Mouse (Mus musculus): ENCODE measurements around the gene Scamp3. TPM values are rescaled to one million over a fixed set of nuclear protein-coding genes. Genes with fewer than 3 reads are reported as not detected.

Scamp3 gene
- polyA plus RNA-seq, 1 experiment from 2014 or later = 98.9 TPM

- Histone ChIP-seq H3K36me3 (ENCODE audit: insufficient read depth) (peaks cover 48% of the 10 kb centered on the region), H3K4me2 (peak overlapping the region; percentile 96), H3K27ac (ENCODE audit: low read depth) (no peak overlapping the region), H3K9ac (peak overlapping the region; percentile 77), H3K27me3 (ENCODE audit: insufficient read depth, low read length) (no peaks in the 10 kb centered on the region), H3K4me1 (ENCODE audit: insufficient read depth) (0 out of 2 replicates have a peak, but pooled peaks cover 7% of the 10 kb centered on the region), H3K4me3 (ENCODE audit: low read depth, low read length) (peak overlapping the region; percentile 64), H3K9me3 (ENCODE audit: low read depth, low read length) (no peaks in the 10 kb centered on the region)
- ATAC-seq (ENCODE audit: insufficient read depth) (no peak), DNase-seq (no peak)
- 73% methylated on average over 6 of the region's 6 CpGs for WGBS
- no peak for TF ChIP-seq CTCF (IDR thresholded peaks at IDR 0.05; ENCODE audit: low read depth)
Observed at GRCm38 (mm10) chr3:89183959-89184315, 6.7 kb downstream of the Scamp3 start.

GRCm38 (mm10) chr3:89187197-89187596 is 9.9 kb downstream of the Scamp3 start:
- no peak for DNase-seq
- H3K36me3 ChIP-seq (ENCODE audit: insufficient read depth) = peaks cover 19% of the 10 kb centered on the region
- no peaks in the 10 kb centered on the region for H3K27me3 ChIP-seq (ENCODE audit: insufficient read depth, low read length)
- no peak overlapping the region for H3K27ac ChIP-seq (ENCODE audit: low read depth)
- TF ChIP-seq CTCF (IDR thresholded peaks at IDR 0.05; ENCODE audit: low read depth) = no peak
- 36% methylated on average over 23 of the region's 23 CpGs for WGBS
- no peak for ATAC-seq (ENCODE audit: insufficient read depth)
- H3K9ac ChIP-seq = no peak overlapping the region; the same call in 1 of the 2 replicates
- no peaks in the 10 kb centered on the region for H3K9me3 ChIP-seq (ENCODE audit: low read depth, low read length)
- no peak overlapping the region for H3K4me2 ChIP-seq
- H3K4me3 ChIP-seq (ENCODE audit: low read depth, low read length) = no peak overlapping the region
- H3K4me1 ChIP-seq (ENCODE audit: insufficient read depth) = 0 out of 2 replicates have a peak, but pooled peaks cover 7% of the 10 kb centered on the region

GRCm38 (mm10) chr3:89187690-89188477 is 10.6 kb downstream of the Scamp3 start:
- H3K4me3 ChIP-seq (ENCODE audit: low read depth, low read length) = no peak overlapping the region
- H3K4me2 ChIP-seq = no peak overlapping the region
- H3K27ac ChIP-seq (ENCODE audit: low read depth) = no peak overlapping the region
- no peaks in the 10 kb centered on the region for H3K9me3 ChIP-seq (ENCODE audit: low read depth, low read length)
- DNase-seq (no peak), ATAC-seq (ENCODE audit: insufficient read depth) (no peak)
- WGBS = 73% methylated on average over 18 of the region's 18 CpGs
- H3K27me3 ChIP-seq (ENCODE audit: insufficient read depth, low read length) = no peaks in the 10 kb centered on the region
- 0 out of 2 replicates have a peak, but pooled peaks cover 7% of the 10 kb centered on the region for H3K4me1 ChIP-seq (ENCODE audit: insufficient read depth)
- peaks cover 15% of the 10 kb centered on the region for H3K36me3 ChIP-seq (ENCODE audit: insufficient read depth)
- no peak overlapping the region for H3K9ac ChIP-seq
- TF ChIP-seq CTCF (IDR thresholded peaks at IDR 0.05; ENCODE audit: low read depth) = no peak

GRCm38 (mm10) chr3:89188478-89188875 is 11.2 kb downstream of the Scamp3 start:
- no peaks in the 10 kb centered on the region for H3K27me3 ChIP-seq (ENCODE audit: insufficient read depth, low read length)
- H3K9me3 ChIP-seq (ENCODE audit: low read depth, low read length) = no peaks in the 10 kb centered on the region
- no peak for ATAC-seq (ENCODE audit: insufficient read depth)
- no peak for DNase-seq
- H3K4me3 ChIP-seq (ENCODE audit: low read depth, low read length) = no peak overlapping the region
- H3K4me1 ChIP-seq (ENCODE audit: insufficient read depth) = 0 out of 2 replicates have a peak, but pooled peaks cover 7% of the 10 kb centered on the region
- no peak overlapping the region for H3K4me2 ChIP-seq
- 72% methylated on average over 12 of the region's 12 CpGs for WGBS
- H3K36me3 ChIP-seq (ENCODE audit: insufficient read depth) = peaks cover 15% of the 10 kb centered on the region
- no peak overlapping the region for H3K27ac ChIP-seq (ENCODE audit: low read depth)
- no peak overlapping the region for H3K9ac ChIP-seq
- no peak for TF ChIP-seq CTCF (IDR thresholded peaks at IDR 0.05; ENCODE audit: low read depth)

- no peak for ATAC-seq (ENCODE audit: insufficient read depth)
- no peak overlapping the region for H3K27ac ChIP-seq (ENCODE audit: low read depth)
- TF ChIP-seq CTCF (IDR thresholded peaks at IDR 0.05; ENCODE audit: low read depth) = no peak
- no peak for DNase-seq
- no peak overlapping the region for H3K9ac ChIP-seq
- no peak overlapping the region for H3K4me3 ChIP-seq (ENCODE audit: low read depth, low read length)
- peaks cover 15% of the 10 kb centered on the region for H3K36me3 ChIP-seq (ENCODE audit: insufficient read depth)
- no peaks in the 10 kb centered on the region for H3K27me3 ChIP-seq (ENCODE audit: insufficient read depth, low read length)
- no peaks in the 10 kb centered on the region for H3K9me3 ChIP-seq (ENCODE audit: low read depth, low read length)
- 77% methylated on average over 8 of the region's 8 CpGs for WGBS
- H3K4me1 ChIP-seq (ENCODE audit: insufficient read depth) = no peaks in the 10 kb centered on the region
- H3K4me2 ChIP-seq = no peak overlapping the region
Observed at GRCm38 (mm10) chr3:89190436-89190835, 13.2 kb downstream of the Scamp3 start.

- Histone ChIP-seq H3K36me3 (ENCODE audit: insufficient read depth) (peaks cover 7% of the 10 kb centered on the region), H3K27me3 (ENCODE audit: insufficient read depth, low read length) (no peaks in the 10 kb centered on the region), H3K27ac (ENCODE audit: low read depth) (no peak overlapping the region), H3K9me3 (ENCODE audit: low read depth, low read length) (no peaks in the 10 kb centered on the region), H3K4me3 (ENCODE audit: low read depth, low read length) (no peak overlapping the region), H3K4me2 (no peak overlapping the region), H3K9ac (no peak overlapping the region), H3K4me1 (ENCODE audit: insufficient read depth) (no peaks in the 10 kb centered on the region)
- TF ChIP-seq CTCF (IDR thresholded peaks at IDR 0.05; ENCODE audit: low read depth) = 0 out of 2 replicates have a peak, but pooled peaks have one; percentile 8
- ATAC-seq (ENCODE audit: insufficient read depth) (no peak), DNase-seq (no peak)
- WGBS = 70% methylated on average over 1 of the region's 1 CpGs
Observed at GRCm38 (mm10) chr3:89193351-89193750, 16.1 kb downstream of the Scamp3 start.

GRCm38 (mm10) chr3:89193853-89194252 is 16.6 kb downstream of the Scamp3 start:
- WGBS = 87% methylated on average over 2 of the region's 2 CpGs

More at GRCm38 (mm10) chr3:89193853-89194252, 16.6 kb downstream of the Scamp3 start:
- Histone ChIP-seq H3K4me1 (ENCODE audit: insufficient read depth) (no peaks in the 10 kb centered on the region), H3K36me3 (ENCODE audit: insufficient read depth) (peaks cover 2% of the 10 kb centered on the region; the same call in 1 of the 2 replicates), H3K4me2 (no peak overlapping the region), H3K27me3 (ENCODE audit: insufficient read depth, low read length) (no peaks in the 10 kb centered on the region), H3K9ac (no peak overlapping the region), H3K9me3 (ENCODE audit: low read depth, low read length) (no peaks in the 10 kb centered on the region), H3K4me3 (ENCODE audit: low read depth, low read length) (no peak overlapping the region), H3K27ac (ENCODE audit: low read depth) (no peak overlapping the region)
- TF ChIP-seq CTCF (IDR thresholded peaks at IDR 0.05; ENCODE audit: low read depth) = peak; percentile 35
- DNase-seq = peak; percentile 41
- no peak for ATAC-seq (ENCODE audit: insufficient read depth)

Data from lung, embryonic 14.5 days (tissue).